In genomic region chr8:86637826-86638225, GRCm38 (mm10) we compare ENCODE assay signal across 23 mouse cellular contexts. TPM values are rescaled to one million over a fixed set of nuclear protein-coding genes. Genes with fewer than 3 reads are reported as not detected.
DNase-seq lines count a peak whose midpoint lies in the region; ATAC-seq lines count a peak whose summit lies in the region.
"Had no signal": no experiment of that assay in that cellular context is flagged by ENCODE, and none has a peak within 500 bp of the region (broad histone marks: within the 10 kb centered on the region; RNA-seq: fewer than 3 reads in every experiment).

No protein-coding gene starts in this region.

- ATAC-seq in erythroid progenitor cell, adult 5-6 weeks (replicated peaks; ENCODE audit: low FRiP score, poor library complexity, severe bottlenecking) = no peak
- ATAC-seq: CD4-positive, CD25-positive, alpha-beta regulatory T cell, adult 4 months; forebrain, embryonic 14.5 days; forebrain, postnatal 0 days; hindbrain, postnatal 0 days had no signal

- DNase-seq in brain, adult 2 months (ENCODE audit: low read depth, low spot score) = peak; percentile 74
- peak; percentile 60 to 89 for DNase-seq in layer of hippocampus, adult 18-20 months (ENCODE audit: low spot score in 2 of 2)
- DNase-seq in layer of hippocampus, adult 9-10 months (ENCODE audit: low spot score) = peak; percentile 62
- peak; percentile 47 to 57 for DNase-seq in layer of hippocampus, postnatal 36 days
- no peak for DNase-seq in left cerebral cortex, adult 9 months (ENCODE audit: low spot score in 2 of 2)
- DNase-seq: adrenal gland, adult 2 months; adrenal gland, postnatal 14 days; cerebellum, adult 11-12 months; cerebellum, adult 8-10 months; cerebellum, postnatal 10 days; forebrain, postnatal 0 days; gastrocnemius, postnatal 10 days; gastrocnemius, postnatal 36 days; heart, adult 2 months; heart, postnatal 14 days; heart, postnatal 4 days had no signal

RNA-seq across cellular contexts. Expression of gene Lonp2, which starts 14.0 kb away (rescaled TPM):
- 10 to 100 TPM; 83.7 to 86.7 TPM for total RNA-seq in layer of hippocampus, adult 18-20 months (2021)
- 10 to 100 TPM; 73.1 to 78.6 TPM for total RNA-seq in layer of hippocampus, postnatal 36 days (2021)
- 16.9 and 31.9 TPM in 2 replicates for total RNA-seq in erythroid progenitor cell, adult 5-6 weeks (2015; ENCODE audit: low replicate concordance)
- 13.4 and 20.5 TPM in 2 replicates for total RNA-seq in erythroid progenitor cell, adult 5-6 weeks (2017; ENCODE audit: low replicate concordance)

RNA-seq across cellular contexts. Expression of gene Abcc12, which starts 57.3 kb away (rescaled TPM):
- total RNA-seq in layer of hippocampus, adult 18-20 months (2021) = under 1 TPM; 0.25 to 0.45 TPM
- total RNA-seq in layer of hippocampus, postnatal 36 days (2021) = under 1 TPM; 0.40 to 0.53 TPM
- total RNA-seq in erythroid progenitor cell, adult 5-6 weeks (2015; ENCODE audit: low replicate concordance) = not detected in 2 replicates
- total RNA-seq in erythroid progenitor cell, adult 5-6 weeks (2017; ENCODE audit: low replicate concordance) = not detected in 2 replicates
- total RNA-seq: adrenal gland, adult 2 months; gastrocnemius, adult 18-20 months; granulocyte monocyte progenitor cell, adult 5-6 weeks; heart, adult 2 months; MEL had no signal

Comparison
In these comparisons a context has a peak if more than half of its experiments do, and no peak if none do; other contexts are left out.
1. DNase-seq: peak in brain, adult 2 months (single experiment), layer of hippocampus, adult 18-20 months (2 of 2), layer of hippocampus, adult 9-10 months (single experiment) and layer of hippocampus, postnatal 36 days (2 of 2); none in left cerebral cortex, adult 9 months (0 of 2).